Mouse (Mus musculus): ENCODE data around the gene Zfp992.
"Not testable (repeated sequence)": the region's sequence is repeated elsewhere in the genome, so short reads cannot be mapped to it uniquely, and the experiment has no call there.

DNA sequence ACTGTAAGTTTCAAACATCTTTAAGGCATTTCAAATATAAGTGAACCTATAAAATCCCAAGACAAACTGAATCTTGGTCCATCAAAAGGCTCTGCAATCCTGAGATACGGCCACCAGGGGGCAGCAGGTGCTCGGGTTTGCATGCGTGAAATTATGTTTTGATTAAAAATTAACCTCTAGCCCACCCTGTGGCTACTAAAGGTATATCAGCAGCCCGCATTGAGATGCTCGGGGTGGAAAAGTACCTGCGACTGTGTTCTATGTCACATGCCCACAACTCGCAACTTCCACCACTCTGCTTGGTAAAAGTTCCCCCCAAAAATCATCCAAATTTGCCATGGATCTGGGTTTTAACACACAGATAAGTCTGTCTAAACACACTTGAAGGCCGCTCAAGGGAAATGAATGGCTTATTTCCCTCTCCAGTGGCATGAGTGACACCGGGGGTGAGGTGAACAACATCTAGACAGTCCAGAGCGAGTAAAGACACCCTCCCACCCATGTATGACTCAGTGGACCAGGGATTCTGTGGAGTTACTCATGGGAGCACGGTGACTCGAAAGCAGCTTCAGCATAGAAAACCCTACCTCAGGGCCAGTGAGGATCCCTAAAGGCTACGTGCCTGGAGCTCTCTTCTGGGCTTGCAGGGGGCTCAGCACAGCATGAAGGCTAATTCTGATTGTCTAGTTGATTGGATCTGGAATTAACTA is 34.9 kb downstream of the Zfp992 start:
- TF ChIP-seq CTCF (IDR thresholded peaks at IDR 0.05; ENCODE audit: low read depth): peak; percentile 53
- not testable (repeated sequence) for TF ChIP-seq EP300 (IDR thresholded peaks at IDR 0.05; ENCODE audit: low read depth)
